Mouse (Mus musculus) 3T3-L1 (cell line): ENCODE results near the gene Stx18.

Experiments
- DNase-seq: peaks from one replicate; pipeline ENCODE4 v3.0.0-alpha.2; 2015; ENCODE audit warnings: low read depth, low spot score

Stx18 gene

GRCm38 (mm10) chr5:38080472-38080871 lies 41.9 kb downstream of the Stx18 start:
- no peak for DNase-seq

GRCm38 (mm10) chr5:38082589-38082988 lies 44.0 kb downstream of the Stx18 start:
- DNase-seq = no peak

GRCm38 (mm10) chr5:38083362-38083761 lies 44.8 kb downstream of the Stx18 start:
- no peak for DNase-seq

- DNase-seq = no peak
These were observed 46.1 kb downstream of the Stx18 start for GRCm38 (mm10) chr5:38084616-38085015.

GRCm38 (mm10) chr5:38085561-38086392 lies 47.2 kb downstream of the Stx18 start:
- peak; percentile 78 for DNase-seq

- DNase-seq = no peak
These were observed 51.6 kb downstream of the Stx18 start for GRCm38 (mm10) chr5:38090111-38090510.

- no peak for DNase-seq
These were observed 52.0 kb downstream of the Stx18 start for GRCm38 (mm10) chr5:38090581-38090980.

GRCm38 (mm10) chr5:38091046-38091965 lies 52.8 kb downstream of the Stx18 start:
- DNase-seq = peak; percentile 81

- no peak for DNase-seq
These were observed 53.4 kb downstream of the Stx18 start for GRCm38 (mm10) chr5:38091966-38092304.

- DNase-seq = no peak
These were observed 55.8 kb downstream of the Stx18 start for GRCm38 (mm10) chr5:38094331-38094730.

GRCm38 (mm10) chr5:38097501-38098093 lies 59.1 kb downstream of the Stx18 start:
- peak; percentile 56 for DNase-seq

GRCm38 (mm10) chr5:38099139-38099676 lies 60.7 kb downstream of the Stx18 start:
- no peak for DNase-seq

- DNase-seq = no peak
These were observed 64.4 kb downstream of the Stx18 start for GRCm38 (mm10) chr5:38102945-38103344.

- DNase-seq = no peak
These were observed 67.6 kb downstream of the Stx18 start for GRCm38 (mm10) chr5:38106080-38106697.

- DNase-seq = no peak
These were observed 68.3 kb downstream of the Stx18 start for GRCm38 (mm10) chr5:38106807-38107206.

- DNase-seq = no peak
These were observed 76.0 kb downstream of the Stx18 start for GRCm38 (mm10) chr5:38114526-38114925.

GRCm38 (mm10) chr5:38117056-38117455 lies 78.5 kb downstream of the Stx18 start:
- no peak for DNase-seq

GRCm38 (mm10) chr5:38119268-38119667 lies 80.7 kb downstream of the Stx18 start:
- DNase-seq = peak; percentile 59

GRCm38 (mm10) chr5:38121699-38122098 lies 83.2 kb downstream of the Stx18 start:
- no peak for DNase-seq

- DNase-seq = no peak
These were observed 88.2 kb downstream of the Stx18 start for GRCm38 (mm10) chr5:38126519-38127306.

GRCm38 (mm10) chr5:38129339-38129738 lies 90.8 kb downstream of the Stx18 start:
- no peak for DNase-seq
